Mouse (Mus musculus) spleen, adult 2 months (tissue): ENCODE data around the gene Ptprq.

ENCODE experiments used
- CTCF ChIP-seq: fragments of 200-500 bp; IDR thresholded peaks from 2 replicates; pipeline ENCODE4 v1.5.1; 2011; ENCODE audit warnings: mild to moderate bottlenecking, inconsistent platforms; ENCODE audit not compliant: insufficient read depth, insufficient read length, insufficient replicate concordance; ENCODE audit errors: extremely low read depth
- POLR2A ChIP-seq: fragments of 200-500 bp; IDR thresholded peaks from 2 replicates; pipeline ENCODE4 v1.6.1; 2011; ENCODE audit warnings: low read depth, low read length, inconsistent platforms

GRCm38 (mm10) chr10:107649687-107650086 lies 70.2 kb downstream of the Ptprq start:
- no peak for TF ChIP-seq POLR2A
- TF ChIP-seq CTCF = no peak
